Mouse (Mus musculus): ENCODE data around the gene Calm4.

The Calm4 gene

DNA sequence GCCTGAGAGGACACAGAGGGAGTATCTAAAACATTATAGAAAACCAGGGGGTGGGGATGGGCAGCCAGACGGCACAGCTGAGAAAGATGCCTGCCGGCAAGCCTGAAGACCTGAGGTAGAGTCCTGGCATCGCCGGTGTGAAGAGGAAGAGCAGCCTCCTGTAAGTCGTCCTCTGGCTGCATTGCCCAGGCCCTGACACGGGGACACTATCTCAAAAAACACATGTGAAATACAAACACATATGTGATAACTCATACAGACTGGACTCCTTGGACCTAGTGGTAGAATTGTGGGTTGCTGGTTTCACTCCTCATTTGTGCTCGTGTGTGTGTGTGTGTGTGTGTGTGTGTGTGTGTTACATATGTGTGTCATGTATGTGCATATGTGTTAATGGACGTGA is 23.7 kb downstream of the Calm4 start:
- no peak for DNase-seq (ENCODE audit: low spot score in 2 of 2)

GRCm38 (mm10) chr13:3862325-3862724 is 24.8 kb downstream of the Calm4 start:
- no peak for DNase-seq (ENCODE audit: low spot score in 2 of 2)

DNA sequence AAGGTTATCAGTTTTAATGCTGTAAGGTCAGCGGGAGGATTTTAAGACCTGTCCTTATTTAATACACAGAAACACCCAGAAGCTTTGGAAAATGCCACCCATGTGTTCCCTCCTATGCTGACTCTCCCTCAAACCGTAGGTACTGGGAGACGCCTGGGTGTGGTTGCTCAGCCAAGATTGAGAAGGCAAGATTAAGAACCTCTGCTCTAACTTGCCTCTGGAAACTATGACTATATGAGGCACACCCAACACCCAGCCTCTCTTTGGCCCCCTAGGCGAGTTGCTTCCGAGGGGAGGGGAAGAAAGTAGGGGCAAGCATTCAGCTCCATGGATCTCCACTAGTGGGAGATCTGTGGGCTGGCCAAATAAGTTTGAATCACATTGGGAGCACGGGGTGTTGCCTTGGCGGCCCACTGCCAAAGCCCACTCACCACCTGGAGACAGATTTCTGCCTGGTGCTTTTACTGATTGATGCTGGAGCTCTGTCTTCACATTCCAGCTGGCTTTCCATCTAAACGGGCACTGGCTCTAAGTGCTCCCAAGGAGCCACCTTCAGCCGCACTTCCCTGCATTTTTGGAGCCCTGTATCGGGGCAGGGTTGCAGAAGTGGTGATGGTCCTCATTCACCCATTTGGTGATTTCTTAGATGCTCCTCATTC is 25.5 kb downstream of the Calm4 start:
- DNase-seq (ENCODE audit: low spot score in 2 of 2) = peak in 1 of 2 experiments; percentile 73

DNA sequence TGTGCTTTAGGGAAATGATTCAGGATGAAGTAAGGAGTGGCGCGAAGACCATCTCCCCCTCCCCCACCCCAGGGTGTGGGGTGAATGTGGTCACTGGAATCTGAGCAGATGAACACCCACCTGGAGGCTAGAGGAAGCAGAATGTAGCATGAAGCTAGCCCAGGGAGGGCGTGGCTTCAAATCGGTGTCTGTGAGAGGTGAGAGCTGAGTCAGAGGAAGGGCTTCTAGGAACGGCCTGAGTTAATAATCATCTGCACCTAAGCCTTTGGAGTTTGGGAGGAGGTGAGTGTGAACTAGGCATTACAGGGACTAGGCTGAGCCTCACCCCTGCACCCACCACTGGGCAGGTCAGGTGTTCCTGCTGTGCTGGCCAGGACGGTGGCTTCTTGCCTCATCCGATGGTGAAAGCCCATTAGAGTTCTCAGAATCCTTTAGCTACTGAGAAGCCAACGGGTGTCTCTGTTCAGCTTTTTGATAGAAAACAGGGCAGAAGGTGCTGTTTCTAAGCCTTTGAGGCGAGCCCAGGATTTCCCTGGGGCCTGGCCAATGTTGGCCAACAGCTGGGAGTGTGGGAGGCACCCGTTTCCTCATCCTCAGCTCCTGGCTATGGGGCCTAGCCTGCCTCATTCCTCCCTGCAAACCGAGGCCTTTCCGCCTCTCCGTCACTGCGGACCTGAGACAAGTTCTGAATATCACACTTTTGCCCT is 28.2 kb downstream of the Calm4 start:
- no peak for DNase-seq (ENCODE audit: low spot score in 2 of 2)

DNA sequence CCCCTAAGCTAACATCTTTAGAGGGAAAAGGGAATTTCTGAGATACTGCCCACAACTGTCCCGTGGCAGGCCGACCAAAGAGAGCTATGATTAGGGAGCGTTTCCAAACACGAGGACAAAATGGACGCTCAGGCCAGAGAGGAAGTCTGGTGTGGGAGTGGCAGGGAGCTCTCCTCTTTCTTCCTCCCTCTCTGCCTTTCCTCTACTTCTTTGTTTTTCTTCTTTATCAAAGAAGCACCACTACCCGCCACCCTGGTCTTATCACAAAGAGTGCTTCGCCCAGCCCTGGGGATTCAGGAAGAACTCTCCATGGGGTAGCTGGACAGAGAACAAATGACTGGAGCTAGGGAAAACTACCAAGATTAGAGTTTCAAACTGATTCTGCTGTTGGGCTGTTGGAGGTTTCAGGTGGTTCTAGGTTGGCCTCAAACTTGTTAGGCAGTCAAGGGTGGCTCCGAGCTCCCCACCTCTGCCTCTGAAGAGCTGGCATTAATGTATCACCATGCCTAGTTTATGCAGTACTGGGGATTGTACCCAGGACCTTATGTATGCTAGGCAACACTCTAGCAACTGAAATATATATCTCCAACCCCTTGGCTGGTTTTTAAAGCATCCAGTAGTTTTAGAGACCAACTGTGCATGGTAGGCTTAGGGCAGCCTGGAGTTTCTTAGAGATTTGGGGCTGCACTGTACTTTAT is 28.9 kb downstream of the Calm4 start:
- no peak for DNase-seq (ENCODE audit: low spot score in 2 of 2)

- no peak for DNase-seq (ENCODE audit: low spot score in 2 of 2)
Observed at GRCm38 (mm10) chr13:3867158-3867557, 29.6 kb downstream of the Calm4 start.

DNA sequence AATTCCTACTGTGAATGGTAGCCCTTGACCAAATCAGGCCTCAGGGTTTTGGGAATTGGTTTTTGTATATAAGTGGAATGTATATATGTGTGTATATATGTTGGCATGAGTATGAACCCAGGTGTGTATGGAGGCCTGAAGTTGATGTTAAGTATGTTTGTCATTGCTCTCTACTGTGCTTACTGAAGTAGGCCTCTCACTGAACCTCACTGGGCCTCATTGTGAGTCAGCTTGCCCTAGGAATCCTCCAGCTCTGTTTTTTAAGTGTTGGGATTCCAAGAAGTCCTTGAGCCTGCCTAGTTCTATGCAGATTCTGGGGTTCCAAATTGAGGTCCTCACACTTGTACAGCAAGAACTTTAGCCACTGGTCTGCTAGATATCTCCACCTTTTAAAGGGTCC is 32.3 kb downstream of the Calm4 start:
- no peak for DNase-seq (ENCODE audit: low spot score in 2 of 2)

DNA sequence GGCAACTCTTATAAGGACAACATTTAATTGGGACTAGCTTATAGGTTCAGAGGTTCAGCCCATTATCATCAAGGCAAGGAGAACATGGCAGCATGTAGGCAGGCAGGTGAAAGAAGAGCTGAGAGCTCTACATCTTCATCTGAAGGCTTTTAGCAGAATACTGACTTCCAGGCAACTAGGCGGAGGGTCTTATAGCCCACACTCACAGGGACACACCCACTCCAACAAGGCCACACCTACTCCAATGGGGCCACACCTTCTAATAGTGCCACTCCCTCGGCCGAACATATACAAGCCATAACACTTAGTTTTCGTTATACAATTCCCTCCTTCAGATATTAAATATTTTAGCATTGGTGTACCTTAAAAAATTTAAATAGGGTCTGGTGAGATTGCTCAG is 35.3 kb downstream of the Calm4 start:
- no peak for DNase-seq (ENCODE audit: low spot score in 2 of 2)

DNA sequence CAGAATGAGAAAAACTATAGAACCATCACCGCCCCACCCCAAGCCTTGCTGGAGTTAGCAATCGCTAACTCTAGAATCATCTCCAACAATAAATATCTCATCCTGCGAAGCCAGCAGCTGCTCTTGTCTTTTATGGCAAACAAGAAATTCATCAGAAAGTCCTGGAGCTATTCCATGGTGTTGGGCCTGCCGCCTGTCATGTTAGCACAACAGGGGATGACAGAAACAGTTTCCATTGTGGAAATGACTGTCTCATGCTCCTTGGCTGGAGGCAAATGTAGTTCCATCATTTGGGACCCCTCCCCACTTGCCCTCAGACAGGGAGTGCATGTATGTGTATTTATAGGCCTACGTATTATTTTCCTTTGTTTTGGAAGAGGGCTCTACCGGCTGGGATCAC is 38.9 kb downstream of the Calm4 start:
- no peak for DNase-seq (ENCODE audit: low spot score in 2 of 2)

DNA sequence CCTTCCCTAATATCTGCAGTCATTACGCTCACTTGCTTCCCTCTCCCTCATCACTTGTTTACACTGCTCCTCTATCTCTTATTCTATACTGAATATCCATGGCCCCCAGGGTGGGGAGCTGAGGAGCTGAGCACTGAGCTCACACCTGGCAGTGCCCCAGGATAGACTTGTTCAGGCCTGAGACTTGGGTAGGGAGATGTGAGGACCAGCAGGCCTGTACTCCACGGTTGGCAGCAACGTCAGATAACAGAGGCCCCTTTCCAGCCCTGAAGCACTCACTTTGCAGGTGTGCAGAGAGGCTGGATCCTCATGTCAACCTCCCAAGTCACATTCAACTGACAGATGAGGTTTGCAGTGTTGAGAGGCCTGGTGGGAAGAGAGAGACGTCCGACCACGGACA is 39.6 kb downstream of the Calm4 start:
- no peak for DNase-seq (ENCODE audit: low spot score in 2 of 2)

- DNase-seq (ENCODE audit: low spot score in 2 of 2) = no peak
Observed at GRCm38 (mm10) chr13:3877679-3878220, 40.2 kb downstream of the Calm4 start.

GRCm38 (mm10) chr13:3886663-3887062 is 49.1 kb downstream of the Calm4 start:
- DNase-seq (ENCODE audit: low spot score in 2 of 2) = no peak

Data from left cerebral cortex, adult 9 months (tissue).